Mouse (Mus musculus): ENCODE measurements around the gene Pfkfb4. TPM values are rescaled to one million over a fixed set of nuclear protein-coding genes. Genes with fewer than 3 reads are reported as not detected.

The Pfkfb4 gene
- total RNA-seq, 2 experiments from 2014 or later = 19.2 to 25.8 TPM

DNA sequence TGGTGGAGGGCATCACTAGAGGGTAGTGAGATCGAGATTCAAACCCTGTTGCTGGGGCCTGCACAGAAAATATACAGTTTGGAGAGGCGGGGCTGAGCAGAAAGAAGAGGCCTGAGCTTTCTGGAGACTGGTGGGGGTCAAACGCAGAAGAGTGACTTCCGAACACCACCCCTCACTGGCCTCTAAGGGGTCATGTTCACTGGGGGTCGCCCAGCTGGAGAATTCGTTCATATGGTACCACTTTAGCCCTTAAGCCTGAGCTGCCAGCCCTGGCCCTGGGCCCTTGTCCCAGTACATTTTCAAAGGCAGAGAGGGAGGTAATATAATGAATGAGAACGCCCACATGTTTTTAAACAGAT is 1.1 kb upstream of the Pfkfb4 start:
- no peak for DNase-seq (ENCODE audit: extremely low spot score in 1 of 2, low spot score in 2 of 2)
- intact Hi-C loops (cut with DNase I) = no loop called here

GRCm38 (mm10) chr9:108992085-108992469 is 499 bp downstream of the Pfkfb4 start:
- intact Hi-C loops (cut with DNase I) = no loop called here
- no peak for DNase-seq (ENCODE audit: extremely low spot score in 1 of 2, low spot score in 2 of 2)

DNA sequence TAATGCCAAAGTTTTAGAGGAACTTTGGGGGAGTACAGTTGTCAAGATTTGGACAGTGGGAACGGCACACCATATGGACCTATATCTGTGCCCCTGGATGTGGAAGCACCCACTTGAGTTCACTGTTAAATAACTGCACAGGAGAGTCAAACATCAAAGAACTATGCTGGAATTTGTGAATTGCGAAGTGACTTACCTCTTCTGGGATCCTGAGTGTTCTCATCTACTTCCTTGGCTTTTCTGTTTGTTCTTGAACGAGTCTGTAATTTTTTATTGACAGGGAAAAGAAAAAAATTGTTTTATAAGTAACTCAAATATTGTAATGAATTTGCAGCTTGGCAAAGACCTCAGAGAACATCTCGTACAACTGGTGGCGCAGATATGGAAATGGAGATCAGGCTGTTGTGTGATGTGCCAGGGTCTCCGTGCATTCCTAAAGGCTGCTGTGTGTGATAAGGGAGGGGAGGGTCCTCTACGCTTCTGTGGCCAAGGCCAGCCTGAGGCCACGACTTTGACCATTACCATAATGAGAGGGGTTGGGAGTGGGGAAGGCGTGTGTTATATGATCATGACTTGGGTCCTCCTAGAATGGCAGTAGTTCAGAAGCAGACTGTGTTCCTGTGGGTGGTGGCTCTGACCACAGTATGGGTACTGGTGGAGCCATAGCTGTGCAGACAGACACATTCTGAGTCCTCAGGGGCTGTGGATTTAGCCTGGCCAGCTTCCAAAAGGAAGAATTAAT is 1.2 kb downstream of the Pfkfb4 start:
- intact Hi-C loops (cut with DNase I) = no loop called here
- DNase-seq (ENCODE audit: extremely low spot score in 1 of 2, low spot score in 2 of 2) = no peak

GRCm38 (mm10) chr9:108996411-108996810 is 4.8 kb downstream of the Pfkfb4 start:
- no peak for DNase-seq (ENCODE audit: extremely low spot score in 1 of 2, low spot score in 2 of 2)

GRCm38 (mm10) chr9:108998287-108999166 is 6.9 kb downstream of the Pfkfb4 start:
- intact Hi-C loops (cut with DNase I) = no loop called here
- DNase-seq (ENCODE audit: extremely low spot score in 1 of 2, low spot score in 2 of 2) = peak in 1 of 2 experiments; percentile 34

More at GRCm38 (mm10) chr9:108996411-108996810, 4.8 kb downstream of the Pfkfb4 start:
- intact Hi-C loops (cut with DNase I) = no loop called here

DNA sequence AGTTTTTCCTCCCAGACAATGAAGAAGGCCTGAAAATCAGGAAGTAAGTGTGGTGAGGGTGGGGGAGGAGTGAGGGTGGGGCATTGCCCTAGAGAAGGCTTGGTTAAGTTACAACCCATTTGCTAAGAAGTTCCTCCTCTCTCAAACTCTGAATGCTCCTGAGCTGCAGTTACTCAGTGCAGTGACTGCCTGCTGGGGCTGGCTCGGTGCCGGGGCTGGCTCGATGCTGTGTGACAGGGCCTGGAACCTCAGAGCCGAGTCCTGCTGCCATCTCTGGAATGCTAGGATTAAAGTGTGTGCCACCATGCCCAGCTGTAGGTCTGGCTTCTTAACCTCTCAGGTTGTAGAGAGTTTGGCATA is 7.6 kb downstream of the Pfkfb4 start:
- DNase-seq (ENCODE audit: extremely low spot score in 1 of 2, low spot score in 2 of 2) = peak in 1 of 2 experiments; percentile 53
- intact Hi-C loops (cut with DNase I) = no loop called here

DNA sequence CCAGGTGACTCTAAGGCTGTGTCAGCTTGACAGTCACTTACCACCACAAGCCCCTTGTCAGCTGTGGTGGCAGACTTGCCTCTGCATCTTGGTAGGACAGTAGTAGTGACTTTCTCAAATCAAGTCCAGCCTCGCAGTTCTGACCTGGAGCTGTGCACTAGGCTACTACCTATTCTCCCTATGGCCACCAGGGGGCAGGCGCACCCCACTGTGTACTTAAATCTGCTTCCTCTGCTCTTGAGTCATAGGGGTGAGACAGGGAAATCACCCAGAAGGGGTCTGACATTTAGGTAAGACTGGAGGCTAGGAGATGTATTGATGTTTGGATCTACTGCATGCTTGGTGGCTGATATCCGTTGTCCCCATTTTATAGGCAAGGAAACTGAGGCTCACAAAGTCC is 9.1 kb downstream of the Pfkfb4 start:
- intact Hi-C loops (cut with DNase I) = loop anchor here (5.0 kb wide), 1 partner anchor 122 kb away; no protein-coding TSS in a partner anchor
- DNase-seq (ENCODE audit: extremely low spot score in 1 of 2, low spot score in 2 of 2) = peak in 1 of 2 experiments; percentile 60

- no peak for DNase-seq (ENCODE audit: extremely low spot score in 1 of 2, low spot score in 2 of 2)
- intact Hi-C loops (cut with DNase I) = loop anchor here (2.0 to 5.0 kb wide), 2 partner anchors 56 to 119 kb away; partner anchors contain the start of gene Trex1
These were observed 11.6 kb downstream of the Pfkfb4 start for GRCm38 (mm10) chr9:109003201-109003600.

GRCm38 (mm10) chr9:109007025-109007780 is 15.6 kb downstream of the Pfkfb4 start:
- no peak for DNase-seq (ENCODE audit: extremely low spot score in 1 of 2, low spot score in 2 of 2)
- intact Hi-C loops (cut with DNase I) = no loop called here

DNA sequence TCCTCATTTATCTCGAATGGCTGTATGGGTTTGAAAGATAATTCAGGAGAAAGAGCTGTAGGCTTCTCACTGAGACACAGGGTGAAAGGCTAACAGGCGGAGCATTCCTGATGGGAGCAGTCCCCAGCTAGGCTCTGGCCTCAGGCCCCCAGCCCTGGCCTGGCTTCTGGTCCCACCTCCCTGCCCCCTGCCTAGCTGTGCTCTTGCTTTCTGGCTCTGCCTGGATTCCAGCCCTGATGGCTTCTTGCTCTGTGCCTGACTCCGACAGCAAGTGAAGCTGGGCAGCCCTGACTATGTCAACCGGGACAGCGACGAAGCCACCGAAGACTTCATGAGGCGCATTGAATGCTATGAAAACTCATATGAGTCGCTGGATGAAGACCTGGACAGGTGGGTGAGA is 16.5 kb downstream of the Pfkfb4 start:
- intact Hi-C loops (cut with DNase I) = no loop called here

DNA sequence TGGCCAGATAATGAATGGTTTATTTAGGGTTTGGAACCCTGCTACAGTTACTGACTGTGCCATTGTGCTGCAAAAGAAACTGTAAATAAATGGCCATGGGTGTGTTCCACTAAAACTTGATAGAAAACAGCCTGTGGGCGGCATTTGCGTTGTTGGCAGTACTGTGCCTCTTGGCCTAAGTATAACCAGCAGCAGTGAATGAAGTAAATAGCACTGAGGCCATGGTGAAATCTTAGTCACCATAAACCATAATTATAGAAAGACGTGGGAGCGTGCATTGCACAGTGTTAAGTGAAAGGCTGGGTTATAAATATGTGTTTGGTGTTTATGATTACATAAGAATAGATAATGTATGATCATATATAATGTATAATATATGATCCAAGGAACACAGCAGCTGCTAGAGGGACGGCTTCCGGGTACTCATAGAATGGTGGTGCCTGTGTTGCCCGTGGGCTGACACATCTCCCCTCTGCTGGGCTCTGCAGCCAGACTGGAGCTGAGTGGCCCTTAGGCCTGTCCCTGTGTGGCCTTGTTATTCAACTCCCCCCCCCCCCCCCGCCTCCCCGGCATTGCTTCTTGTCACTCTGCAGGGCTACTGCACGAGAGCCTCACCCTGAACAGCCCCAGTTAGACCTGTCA is 17.5 kb downstream of the Pfkfb4 start:
- DNase-seq (ENCODE audit: extremely low spot score in 1 of 2, low spot score in 2 of 2) = no peak
- intact Hi-C loops (cut with DNase I) = no loop called here

More for the DNA sequence above, 16.5 kb downstream of the Pfkfb4 start:
- DNase-seq (ENCODE audit: extremely low spot score in 1 of 2, low spot score in 2 of 2) = no peak

DNA sequence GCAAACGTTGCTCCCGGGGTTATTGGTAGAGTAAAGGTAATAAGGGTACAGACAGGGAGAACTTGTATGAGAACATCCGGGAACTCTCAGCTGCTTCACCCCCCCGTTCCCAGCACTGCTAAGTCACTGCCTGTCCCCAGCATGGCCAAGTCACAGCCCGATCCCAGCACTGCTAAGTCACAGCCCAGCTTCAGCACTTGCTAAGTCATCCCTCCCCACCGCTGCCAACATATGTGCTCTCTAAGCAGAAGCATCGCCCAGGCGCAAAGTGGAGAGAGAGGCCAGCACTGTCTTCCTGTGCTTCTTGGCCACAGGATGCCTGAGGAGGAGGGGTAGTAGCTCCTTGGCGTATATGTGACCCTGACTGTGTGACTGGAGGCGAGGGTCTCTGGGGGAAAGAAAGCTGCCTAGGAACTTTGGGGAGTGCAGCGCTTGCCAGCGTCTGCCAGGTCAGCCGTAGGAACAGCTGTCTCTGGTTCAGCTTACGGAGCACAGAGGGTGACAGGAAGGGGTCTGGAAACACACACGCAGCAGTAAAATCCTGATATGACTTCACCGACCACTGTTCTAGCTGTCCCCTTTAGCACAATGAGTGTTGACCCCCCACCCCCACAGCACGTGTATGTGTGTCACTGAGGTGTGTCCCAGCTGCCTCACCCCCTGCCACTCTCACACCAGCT is 18.2 kb downstream of the Pfkfb4 start:
- intact Hi-C loops (cut with DNase I) = no loop called here
- peak in 1 of 2 experiments; percentile 63 for DNase-seq (ENCODE audit: extremely low spot score in 1 of 2, low spot score in 2 of 2)

DNA sequence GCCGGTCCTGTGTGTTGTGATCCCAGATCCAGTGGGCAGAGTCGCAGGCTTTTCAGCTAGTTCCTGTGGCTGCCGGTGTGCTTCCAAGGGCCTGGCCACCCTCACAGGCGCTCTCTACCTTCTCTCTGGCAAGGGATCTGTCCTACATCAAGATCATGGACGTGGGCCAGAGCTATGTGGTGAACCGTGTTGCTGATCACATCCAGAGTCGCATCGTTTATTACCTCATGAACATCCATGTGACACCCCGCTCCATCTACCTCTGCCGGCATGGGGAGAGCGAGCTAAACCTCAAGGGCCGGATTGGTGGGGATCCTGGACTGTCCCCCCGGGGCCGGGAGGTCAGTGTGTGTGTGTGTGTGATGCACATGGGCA is 18.7 kb downstream of the Pfkfb4 start:
- intact Hi-C loops (cut with DNase I) = no loop called here
- no peak for DNase-seq (ENCODE audit: extremely low spot score in 1 of 2, low spot score in 2 of 2)

- intact Hi-C loops (cut with DNase I) = no loop called here
- DNase-seq (ENCODE audit: extremely low spot score in 1 of 2, low spot score in 2 of 2) = no peak
These were observed 23.8 kb downstream of the Pfkfb4 start for GRCm38 (mm10) chr9:109015397-109015796.

GRCm38 (mm10) chr9:109016973-109017604 is 25.5 kb downstream of the Pfkfb4 start:
- intact Hi-C loops (cut with DNase I) = no loop called here
- DNase-seq (ENCODE audit: extremely low spot score in 1 of 2, low spot score in 2 of 2) = no peak

- intact Hi-C loops (cut with DNase I) = no loop called here
- DNase-seq (ENCODE audit: extremely low spot score in 1 of 2, low spot score in 2 of 2) = no peak
These were observed 29.9 kb downstream of the Pfkfb4 start for GRCm38 (mm10) chr9:109021428-109021827.

GRCm38 (mm10) chr9:109022866-109023685 is 31.5 kb downstream of the Pfkfb4 start:
- no peak for DNase-seq (ENCODE audit: extremely low spot score in 1 of 2, low spot score in 2 of 2)
- intact Hi-C loops (cut with DNase I) = no loop called here

Measured in left cerebral cortex, postnatal 10 days (tissue).